Mouse (Mus musculus) neural tube, embryonic 11.5 days (tissue): ENCODE data around the gene Tnfrsf9. TPM values are rescaled to one million over a fixed set of nuclear protein-coding genes. Genes with fewer than 3 reads are reported as not detected.

Source experiments
- ATAC-seq: fragments of 200-750 bp; cut with Nextera tagmentation; 2 replicates; pipeline ENCODE4 v1.8.0; 2017; ENCODE audit warnings: moderate number of reproducible peaks, mild to moderate bottlenecking, moderate TSS enrichment, moderate library complexity; ENCODE audit not compliant: insufficient read depth, low FRiP score, low TSS enrichment
- DNase-seq: peaks from one replicate; pipeline ENCODE4 v3.0.0-alpha.2; 2015; ENCODE audit warnings: low spot score
- H3K27ac ChIP-seq: fragments of 300-500 bp; sonication (generic); 2 replicates; pipeline ENCODE4 v1.5.1; 2014; ENCODE audit warnings: low read depth, mild to moderate bottlenecking, low read length
- H3K27me3 ChIP-seq: fragments of 300-500 bp; sonication (generic); 2 replicates; pipeline ENCODE4 v1.6.1; 2014; ENCODE audit warnings: mild to moderate bottlenecking, low read length, mixed read lengths; ENCODE audit not compliant: control insufficient read depth, insufficient read depth
- H3K36me3 ChIP-seq: fragments of 300-500 bp; sonication (generic); 2 replicates; pipeline ENCODE4 v1.6.1; 2014; ENCODE audit warnings: mild to moderate bottlenecking, low read length, moderate library complexity, mixed read lengths; ENCODE audit not compliant: control insufficient read depth, insufficient read depth
- H3K4me1 ChIP-seq: fragments of 300-500 bp; sonication (generic); 2 replicates; pipeline ENCODE4 v1.6.1; 2014; ENCODE audit warnings: low read length, mixed read lengths; ENCODE audit not compliant: control insufficient read depth, insufficient read depth
- H3K4me2 ChIP-seq: fragments of 300-500 bp; sonication (generic); 2 replicates; pipeline ENCODE4 v1.6.1; 2014; ENCODE audit warnings: low read depth, mild to moderate bottlenecking, moderate library complexity
- H3K4me3 ChIP-seq: fragments of 300-500 bp; sonication (generic); 2 replicates; pipeline ENCODE4 v1.5.1; 2014; ENCODE audit warnings: low read depth, low read length
- H3K9ac ChIP-seq: fragments of 300-500 bp; sonication (generic); 2 replicates; pipeline ENCODE4 v1.6.1; 2014; ENCODE audit warnings: mild to moderate bottlenecking, low read length
- H3K9me3 ChIP-seq: fragments of 300-500 bp; sonication (generic); 2 replicates; pipeline ENCODE4 v1.6.1; 2016; ENCODE audit warnings: low read length; ENCODE audit not compliant: control insufficient read depth
- WGBS: fragments of 180-500 bp; shearing (Covaris S2); extraction: QIAGEN DNeasy Blood & Tissue Kit; methylation state at CpG from one replicate; pipeline ENCODE4 v1.1.7; 2014; 5-methylcytosine and 5-hydroxymethylcytosine counted together
- polyA plus RNA-seq: library from polyadenylated mRNA; unstranded; fragments of >200 nt; fragmentation: Nextera tagmentation; extraction: Ambion mirVana; gene quantifications from 2 replicates; pipeline ENCODE4 v1.2.1, GENCODE M21; 2014

The Tnfrsf9 gene
- polyA plus RNA-seq: 0.20 and 0.39 TPM in 2 replicates

DNA sequence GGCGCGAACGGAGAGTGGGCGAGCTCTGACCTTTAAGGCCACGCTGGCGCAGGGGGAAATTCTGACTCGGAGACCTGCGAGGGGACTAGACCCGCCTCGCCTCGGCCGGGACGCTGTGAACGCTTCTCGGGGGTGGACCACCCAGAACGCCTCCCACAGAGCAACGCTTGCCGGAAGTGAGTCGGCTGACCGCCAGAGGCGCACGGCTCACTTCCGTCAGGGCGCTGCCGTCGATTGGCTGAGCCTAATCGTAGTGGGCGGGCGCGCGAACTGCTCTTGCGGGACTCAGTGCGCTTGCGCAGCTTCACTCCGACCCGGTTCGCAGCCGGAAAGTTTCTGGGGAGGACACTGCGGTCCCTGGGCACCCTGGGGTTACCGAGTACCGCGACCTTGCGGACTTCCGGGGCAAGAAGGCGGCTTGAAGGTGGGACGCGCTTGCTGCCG lies at the start of gene Tnfrsf9, which contains the start of gene Park7:
Gene Tnfrsf9 (plus strand): TSS at position 273 of the 444 bp plus-strand sequence.
Gene Park7 (minus strand): TSS at position 148 of the 444 bp plus-strand sequence.
- H3K27me3 ChIP-seq: no peaks in the 10 kb centered on the region
- peak within 1 kb of the TSS; percentile 55 for H3K4me2 ChIP-seq
- H3K4me3 ChIP-seq: peak within 1 kb of the TSS; percentile 64
- no peaks in the 10 kb centered on the region for H3K36me3 ChIP-seq
- H3K4me1 ChIP-seq: peaks cover 11% of the 10 kb centered on the region; the same call in 1 of the 2 replicates
- H3K27ac ChIP-seq: peak within 1 kb of the TSS; percentile 78
- H3K9me3 ChIP-seq: no peaks in the 10 kb centered on the region
- under 1% methylated on average over 48 of the region's 48 CpGs for WGBS
- H3K9ac ChIP-seq: peak within 1 kb of the TSS; percentile 82
- ATAC-seq (peak; percentile 84), DNase-seq (peak; percentile 97)

- Histone ChIP-seq H3K4me3 (no peak overlapping the region), H3K9me3 (no peaks in the 10 kb centered on the region), H3K27ac (no peak overlapping the region), H3K9ac (no peak overlapping the region), H3K4me2 (no peak overlapping the region), H3K4me1 (peaks cover 8% of the 10 kb centered on the region; the same call in 1 of the 2 replicates), H3K27me3 (no peaks in the 10 kb centered on the region), H3K36me3 (peaks cover 9% of the 10 kb centered on the region)
- DNase-seq (no peak), ATAC-seq (no peak)
Measured at GRCm38 (mm10) chr4:150865371-150865770, 49.0 kb upstream of the Tnfrsf9 start.

DNA sequence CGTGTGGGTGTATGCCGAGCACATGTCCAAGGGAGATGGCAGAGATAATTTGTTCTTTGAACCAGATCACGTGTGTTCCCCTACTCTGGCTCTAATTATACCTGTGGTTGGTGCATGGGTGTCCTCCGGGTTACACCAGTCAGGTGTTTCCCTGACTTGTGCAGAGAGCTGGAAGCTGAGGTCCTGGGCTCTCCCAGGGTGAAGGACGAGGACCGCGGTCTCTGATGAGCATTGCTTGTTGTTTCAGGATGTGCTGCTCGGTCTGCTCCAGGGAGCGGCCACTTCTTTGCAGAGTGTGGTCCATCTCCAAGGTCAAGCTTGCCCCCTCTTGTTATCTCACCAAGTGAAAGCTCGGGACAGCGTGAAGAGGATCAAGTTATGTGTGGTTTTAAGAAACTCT lies 48.3 kb upstream of the Tnfrsf9 start:
- no peak overlapping the region for H3K4me2 ChIP-seq
- DNase-seq: no peak
- H3K9ac ChIP-seq: no peak overlapping the region
- H3K27me3 ChIP-seq: no peaks in the 10 kb centered on the region
- ATAC-seq: no peak
- H3K27ac ChIP-seq: no peak overlapping the region
- 93% methylated on average over 11 of the region's 11 CpGs for WGBS
- no peaks in the 10 kb centered on the region for H3K9me3 ChIP-seq
- 0 out of 2 replicates have a peak, but pooled peaks cover 6% of the 10 kb centered on the region for H3K4me1 ChIP-seq
- H3K4me3 ChIP-seq: no peak overlapping the region
- H3K36me3 ChIP-seq: peaks cover 9% of the 10 kb centered on the region

DNA sequence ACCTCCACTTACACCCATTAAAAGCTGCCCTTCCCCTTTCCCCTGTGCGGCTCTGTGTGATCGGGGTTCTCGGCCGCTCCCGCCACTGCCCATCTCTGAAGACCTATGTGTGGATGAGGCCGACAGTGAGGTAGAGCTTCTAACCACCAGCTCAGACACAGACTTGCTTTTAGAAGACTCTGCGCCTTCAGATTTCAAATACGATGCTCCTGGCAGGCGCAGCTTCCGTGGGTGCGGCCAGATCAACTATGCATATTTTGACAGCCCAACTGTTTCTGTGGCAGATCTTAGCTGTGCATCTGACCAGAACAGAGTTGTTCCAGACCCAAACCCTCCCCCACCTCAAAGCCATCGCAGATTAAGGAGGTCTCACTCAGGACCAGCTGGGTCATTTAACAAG lies 47.9 kb upstream of the Tnfrsf9 start:
- peaks cover 6% of the 10 kb centered on the region for H3K4me1 ChIP-seq
- no peak overlapping the region for H3K4me2 ChIP-seq
- no peak for ATAC-seq
- no peak for DNase-seq
- no peak overlapping the region for H3K4me3 ChIP-seq
- 95% methylated on average over 12 of the region's 12 CpGs for WGBS
- H3K9ac ChIP-seq: no peak overlapping the region
- H3K27me3 ChIP-seq: no peaks in the 10 kb centered on the region
- peaks cover 9% of the 10 kb centered on the region for H3K36me3 ChIP-seq
- H3K27ac ChIP-seq: no peak overlapping the region
- no peaks in the 10 kb centered on the region for H3K9me3 ChIP-seq

GRCm38 (mm10) chr4:150868161-150868560 lies 46.2 kb upstream of the Tnfrsf9 start:
- no peaks in the 10 kb centered on the region for H3K27me3 ChIP-seq
- DNase-seq (no peak), ATAC-seq (no peak)
- H3K36me3 ChIP-seq: peaks cover 9% of the 10 kb centered on the region
- H3K4me2 ChIP-seq: no peak overlapping the region
- no peak overlapping the region for H3K4me3 ChIP-seq
- no peak overlapping the region for H3K9ac ChIP-seq
- peaks cover 17% of the 10 kb centered on the region for H3K4me1 ChIP-seq
- no peaks in the 10 kb centered on the region for H3K9me3 ChIP-seq
- 90% methylated on average over 6 of the region's 6 CpGs for WGBS
- no peak overlapping the region for H3K27ac ChIP-seq

DNA sequence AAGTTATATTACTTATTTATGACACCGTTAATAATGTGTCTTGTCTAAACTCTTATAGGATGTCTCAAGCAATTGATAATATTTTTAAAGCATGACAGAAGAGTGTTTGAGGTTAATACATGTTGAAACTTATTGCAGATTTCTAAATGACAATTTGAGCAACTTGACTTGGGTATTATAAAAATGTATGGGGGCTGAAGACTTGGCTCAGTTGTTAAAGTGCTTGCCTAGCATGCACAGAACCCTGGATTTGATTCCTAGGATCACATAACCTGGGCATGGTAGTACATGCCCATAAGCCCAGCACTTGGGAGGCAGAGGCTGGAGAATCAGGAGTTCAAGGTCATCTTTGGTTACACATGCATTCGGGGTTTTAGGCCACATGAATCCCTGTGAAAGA lies 45.5 kb upstream of the Tnfrsf9 start:
- Histone ChIP-seq H3K27ac (no peak overlapping the region), H3K4me1 (peaks cover 14% of the 10 kb centered on the region), H3K9me3 (no peaks in the 10 kb centered on the region), H3K9ac (no peak overlapping the region), H3K36me3 (peaks cover 9% of the 10 kb centered on the region), H3K4me2 (no peak overlapping the region), H3K4me3 (no peak overlapping the region), H3K27me3 (no peaks in the 10 kb centered on the region)
- ATAC-seq (no peak), DNase-seq (no peak)
- 90% methylated on average over 2 of the region's 2 CpGs for WGBS

DNA sequence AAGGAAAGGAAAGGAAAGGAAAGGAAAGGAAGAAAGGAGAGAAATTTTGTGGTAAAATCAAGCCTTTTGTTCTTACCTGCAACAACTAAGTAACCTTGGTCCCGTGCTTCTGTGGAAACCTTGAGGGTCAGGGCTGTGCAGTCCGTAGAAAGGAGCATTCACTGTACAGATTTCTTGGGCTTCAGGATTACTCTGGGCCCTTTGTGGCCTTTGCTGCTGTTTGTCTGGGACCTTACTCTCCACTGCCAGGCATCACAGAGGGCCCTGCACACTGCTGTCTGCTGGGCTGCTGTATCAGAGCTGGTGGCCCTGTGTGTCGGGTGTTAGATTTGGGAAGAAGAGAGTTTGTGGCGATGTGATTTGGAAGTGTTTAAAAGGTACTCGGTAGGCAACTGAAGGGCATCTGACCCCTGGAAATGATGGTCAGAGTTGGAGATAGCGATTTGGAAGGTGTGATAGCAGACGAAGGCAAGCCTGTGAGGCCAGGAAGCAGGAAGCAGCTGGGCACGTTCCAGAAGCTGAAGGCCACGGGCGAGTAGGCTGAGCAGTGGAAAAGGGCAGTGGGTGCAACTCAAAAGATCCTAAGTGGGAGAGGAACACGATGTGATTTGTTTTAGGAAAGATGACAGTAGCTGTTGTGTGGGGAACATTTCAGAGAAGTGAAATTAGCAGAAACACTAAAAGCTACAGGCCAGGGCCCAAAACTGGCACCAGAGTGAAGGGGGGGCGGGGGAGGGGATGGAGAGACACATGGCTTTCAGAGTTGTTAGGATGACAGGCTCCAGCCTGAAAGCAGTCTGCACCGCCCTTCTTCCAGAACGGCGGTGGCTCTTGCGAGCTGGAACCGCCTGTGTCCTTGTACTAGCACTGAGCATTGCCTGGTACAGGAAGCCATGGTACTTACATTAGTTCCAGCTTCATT lies 44.8 kb upstream of the Tnfrsf9 start:
- 72% methylated on average over 17 of the region's 17 CpGs for WGBS
- H3K4me3 ChIP-seq: no peak overlapping the region
- no peak overlapping the region for H3K9ac ChIP-seq
- peaks cover 9% of the 10 kb centered on the region for H3K36me3 ChIP-seq
- peaks cover 14% of the 10 kb centered on the region for H3K4me1 ChIP-seq
- ATAC-seq: no peak
- no peaks in the 10 kb centered on the region for H3K27me3 ChIP-seq
- no peaks in the 10 kb centered on the region for H3K9me3 ChIP-seq
- DNase-seq: no peak
- no peak overlapping the region for H3K4me2 ChIP-seq
- H3K27ac ChIP-seq: no peak overlapping the region

DNA sequence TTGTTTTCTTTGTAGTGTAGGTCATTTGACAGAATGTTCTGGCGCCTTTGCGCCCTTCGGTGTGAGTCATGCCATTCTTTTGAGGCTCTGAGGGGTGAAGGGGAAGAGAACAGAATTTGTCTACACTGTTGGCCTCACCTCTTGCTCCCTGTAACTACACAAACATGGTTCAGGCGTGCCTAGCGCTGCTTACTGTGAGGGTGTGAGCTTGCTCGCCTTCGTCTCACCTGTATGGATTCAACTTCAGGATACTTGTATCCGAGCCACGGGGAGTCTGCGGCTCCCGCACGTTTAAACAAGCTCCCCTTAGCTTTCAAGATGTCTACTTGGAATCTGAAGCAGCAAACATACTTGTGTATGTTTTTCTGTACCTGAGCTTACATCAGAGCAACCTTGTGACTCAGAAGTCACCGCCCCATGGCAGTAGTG lies 43.4 kb upstream of the Tnfrsf9 start:
- no peak overlapping the region for H3K9ac ChIP-seq

More for the DNA sequence above, 43.4 kb upstream of the Tnfrsf9 start:
- no peak overlapping the region for H3K4me2 ChIP-seq
- ATAC-seq: no peak
- no peaks in the 10 kb centered on the region for H3K27me3 ChIP-seq
- peaks cover 8% of the 10 kb centered on the region for H3K36me3 ChIP-seq
- no peak for DNase-seq
- 89% methylated on average over 13 of the region's 13 CpGs for WGBS
- no peak overlapping the region for H3K27ac ChIP-seq
- H3K4me1 ChIP-seq: peaks cover 14% of the 10 kb centered on the region
- no peaks in the 10 kb centered on the region for H3K9me3 ChIP-seq
- no peak overlapping the region for H3K4me3 ChIP-seq
